11 mouse cellular contexts compared by ENCODE assay signal in the genomic region with DNA sequence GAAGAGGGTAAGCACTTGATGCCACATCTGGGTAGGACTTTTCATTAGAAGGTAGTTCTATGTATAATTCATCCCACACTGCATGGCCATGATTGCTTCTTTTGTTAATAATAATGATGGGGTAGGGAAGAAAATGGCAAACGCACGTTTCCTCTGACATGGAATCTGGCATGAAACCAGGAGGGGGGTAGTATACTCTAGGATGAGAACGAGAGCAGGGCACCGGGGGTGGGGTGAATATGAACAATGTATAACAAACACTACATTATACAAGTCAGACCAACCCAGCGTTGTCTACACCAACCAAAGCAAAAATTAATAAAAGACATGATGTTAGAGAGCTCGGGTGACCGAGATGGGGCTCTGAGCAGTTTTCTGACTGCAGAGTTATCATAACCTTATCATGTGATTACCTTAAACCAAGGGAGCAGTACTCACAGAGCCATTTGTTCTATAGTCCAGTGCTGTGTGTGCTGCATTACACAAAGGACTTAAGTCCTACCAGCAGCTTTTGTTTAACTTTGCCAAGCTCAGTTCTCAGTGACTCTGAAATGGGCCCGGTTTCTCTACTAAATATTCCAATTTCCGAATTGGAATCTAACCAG. TPM values are rescaled to one million over a fixed set of nuclear protein-coding genes. Genes with fewer than 3 reads are reported as not detected.
DNase-seq lines count a peak whose midpoint lies in the region; ATAC-seq and TF ChIP-seq lines count a peak whose summit lies in the region.
"Had no signal": no experiment of that assay in that cellular context is flagged by ENCODE, and none has a peak within 500 bp of the region (broad histone marks: within the 10 kb centered on the region; RNA-seq: fewer than 3 reads in every experiment).

No protein-coding gene starts in this region.

- no peak for ATAC-seq in kidney, embryonic 14.5 days (ENCODE audit: low FRiP score, low TSS enrichment)
- ATAC-seq in forebrain, embryonic 12.5 days (ENCODE audit: low FRiP score), result peak; percentile 34; the same call in 1 of the 2 replicates
- ATAC-seq in midbrain, embryonic 13.5 days, result 0 out of 2 replicates have a peak, but pooled peaks have one; percentile 30
- ATAC-seq: Patski had no signal

- intact Hi-C loops in gastrocnemius, postnatal 14 days (cut with DNase I; ENCODE audit: low total_unique reads), result loop anchor here (10.0 kb wide), 1 partner anchor 260 kb away; no protein-coding TSS in a partner anchor
- intact Hi-C loops in left cerebral cortex, postnatal 10 days (cut with DNase I), result no loop called here

- no peak overlapping the region for H3K4me2 ChIP-seq in kidney, embryonic 14.5 days (replicated peaks; ENCODE audit: low read depth, low read length)
- no peak overlapping the region for H3K4me2 ChIP-seq in forebrain, embryonic 12.5 days
- no peak overlapping the region for H3K4me2 ChIP-seq in midbrain, embryonic 13.5 days (replicated peaks)
- H3K4me2 ChIP-seq: hindbrain, embryonic 12.5 days had no signal

- peak overlapping the region; percentile 6 for H3K27ac ChIP-seq in kidney, embryonic 14.5 days (ENCODE audit: low read depth, low read length)
- H3K27ac ChIP-seq in forebrain, embryonic 12.5 days, result peak overlapping the region; percentile 44; the same call in 1 of the 2 replicates
- peak overlapping the region; percentile 25; the same call in 1 of the 2 replicates for H3K27ac ChIP-seq in midbrain, embryonic 13.5 days
- H3K27ac ChIP-seq: hindbrain, embryonic 12.5 days had no signal

- no peak for DNase-seq in kidney, adult 8-10 months
- DNase-seq in brain, embryonic 14.5 days (ENCODE audit: low read depth), result peak; percentile 71
- DNase-seq in gastrocnemius, postnatal 14 days, result no peak
- DNase-seq in left cerebral cortex, postnatal 10 days (ENCODE audit: extremely low spot score in 1 of 2, low spot score in 2 of 2), result no peak
- DNase-seq: cerebellum, postnatal 10 days; layer of hippocampus, adult 9-11 months had no signal

- peaks cover 5% of the 10 kb centered on the region; the same call in 1 of the 2 replicates for H3K36me3 ChIP-seq in kidney, embryonic 14.5 days (ENCODE audit: control insufficient read depth, insufficient read depth, low read length)
- no peaks in the 10 kb centered on the region for H3K36me3 ChIP-seq in forebrain, embryonic 12.5 days (replicated peaks)
- no peaks in the 10 kb centered on the region for H3K36me3 ChIP-seq in midbrain, embryonic 13.5 days
- H3K36me3 ChIP-seq: hindbrain, embryonic 12.5 days had no signal

- no peaks in the 10 kb centered on the region for H3K27me3 ChIP-seq in kidney, embryonic 14.5 days (ENCODE audit: control insufficient read depth, insufficient read depth, low read length)
- no peaks in the 10 kb centered on the region for H3K27me3 ChIP-seq in forebrain, embryonic 12.5 days
- H3K27me3 ChIP-seq in midbrain, embryonic 13.5 days, result no peaks in the 10 kb centered on the region
- H3K27me3 ChIP-seq: hindbrain, embryonic 12.5 days; Patski had no signal

- H3K9ac ChIP-seq in kidney, embryonic 14.5 days (ENCODE audit: low read depth, low read length), result no peak overlapping the region
- H3K9ac ChIP-seq in forebrain, embryonic 12.5 days, result no peak overlapping the region
- no peak overlapping the region for H3K9ac ChIP-seq in midbrain, embryonic 13.5 days (replicated peaks)
- H3K9ac ChIP-seq: hindbrain, embryonic 12.5 days had no signal

- WGBS in kidney, embryonic 14.5 days, result 84% methylated on average over 9 of the region's 9 CpGs
- WGBS in forebrain, embryonic 12.5 days, result 65% methylated on average over 9 of the region's 9 CpGs
- 67% methylated on average over 9 of the region's 9 CpGs for WGBS in midbrain, embryonic 13.5 days

- H3K4me1 ChIP-seq in kidney, embryonic 14.5 days (ENCODE audit: control insufficient read depth, insufficient read depth, low read length), result no peaks in the 10 kb centered on the region
- H3K4me1 ChIP-seq in forebrain, embryonic 12.5 days, result peaks cover 18% of the 10 kb centered on the region; the same call in 1 of the 2 replicates
- H3K4me1 ChIP-seq in midbrain, embryonic 13.5 days (replicated peaks), result peaks cover 18% of the 10 kb centered on the region

- TF ChIP-seq POLR2A in brain, embryonic 14.5 days (IDR thresholded peaks at IDR 0.05; ENCODE audit: borderline replicate concordance, extremely low read depth, insufficient read depth, insufficient read length, poor library complexity, severe bottlenecking), result no peak

- H3K9me3 ChIP-seq in kidney, embryonic 14.5 days (ENCODE audit: control insufficient read depth, low read length), result no peaks in the 10 kb centered on the region
- H3K9me3 ChIP-seq in forebrain, embryonic 12.5 days, result no peaks in the 10 kb centered on the region
- no peaks in the 10 kb centered on the region for H3K9me3 ChIP-seq in midbrain, embryonic 13.5 days
- H3K9me3 ChIP-seq: hindbrain, embryonic 12.5 days had no signal

- no peak for TF ChIP-seq CTCF in brain, embryonic 14.5 days (IDR thresholded peaks at IDR 0.05; ENCODE audit: borderline replicate concordance, extremely low read depth, insufficient read depth, insufficient read length)

- no peak overlapping the region for H3K4me3 ChIP-seq in kidney, embryonic 14.5 days (ENCODE audit: low read length)
- H3K4me3 ChIP-seq in forebrain, embryonic 12.5 days (replicated peaks), result no peak overlapping the region
- H3K4me3 ChIP-seq in midbrain, embryonic 13.5 days (replicated peaks), result no peak overlapping the region
- H3K4me3 ChIP-seq: hindbrain, embryonic 12.5 days had no signal

RNA-seq across cellular contexts. Expression of a gene that starts 55.2 kb away (rescaled TPM):
- 26.0 and 29.7 TPM in 2 replicates for polyA plus RNA-seq in kidney, embryonic 14.5 days (2014; fragmentation: Nextera tagmentation; extraction: Ambion mirVana)
- 16.0 and 21.5 TPM in 2 replicates for polyA plus RNA-seq in brain, embryonic 14.5 days (2012; rRNA removed)
- polyA plus RNA-seq in forebrain, embryonic 12.5 days (2016; fragmentation: Nextera tagmentation; extraction: Ambion mirVana), result 13.3 and 15.9 TPM in 2 replicates
- 11.1 and 11.8 TPM in 2 replicates for polyA plus RNA-seq in midbrain, embryonic 13.5 days (2015; fragmentation: Nextera tagmentation; extraction: Ambion mirVana)
- total RNA-seq in gastrocnemius, postnatal 14 days (2021), result 1 to 10 TPM; 6.9 to 7.6 TPM
- total RNA-seq in left cerebral cortex, postnatal 10 days (2021), result 10 to 100 TPM; 21.3 to 21.6 TPM
